In the genomic region with DNA sequence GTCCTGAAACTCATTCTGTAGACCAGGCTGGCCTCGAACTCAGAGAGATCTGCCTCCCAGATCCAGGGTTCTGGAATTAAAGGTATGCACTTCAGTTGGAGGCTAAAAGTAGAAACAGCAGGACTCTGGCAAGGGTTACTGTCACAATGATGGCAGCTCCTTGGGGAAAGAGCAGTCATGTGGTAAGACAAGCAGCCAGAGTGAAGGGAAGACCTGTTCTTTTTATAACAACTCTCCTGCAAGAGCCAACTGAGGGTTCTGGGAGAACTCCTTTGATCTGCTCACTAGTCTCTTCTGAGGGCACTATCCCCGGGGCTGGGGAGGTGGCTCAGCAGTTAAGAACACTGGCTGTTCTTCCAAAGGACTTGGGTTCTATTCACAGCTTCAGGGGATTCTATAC, we compare ENCODE assay signal across 15 mouse cellular contexts.
"Had no signal": no experiment of that assay in that cellular context is flagged by ENCODE, and none has a peak within 500 bp of the region (broad histone marks: within the 10 kb centered on the region; RNA-seq: fewer than 3 reads in every experiment).

No protein-coding gene starts in this region.

- H3K9ac ChIP-seq: limb, embryonic 15.5 days; liver, embryonic 13.5 days; midbrain, embryonic 13.5 days; neural tube, embryonic 12.5 days; stomach, embryonic 15.5 days had no signal

- H3K27ac ChIP-seq: kidney, postnatal 0 days; limb, embryonic 15.5 days; liver, embryonic 13.5 days; midbrain, embryonic 13.5 days; neural tube, embryonic 12.5 days; stomach, embryonic 15.5 days had no signal

- H3K4me2 ChIP-seq: limb, embryonic 15.5 days; liver, embryonic 13.5 days; midbrain, embryonic 13.5 days; neural tube, embryonic 12.5 days; stomach, embryonic 15.5 days had no signal

- H3K27me3 ChIP-seq: neural tube, embryonic 12.5 days had no signal

- H3K9me3 ChIP-seq: limb, embryonic 15.5 days; liver, embryonic 13.5 days; midbrain, embryonic 13.5 days; neural tube, embryonic 12.5 days; stomach, embryonic 15.5 days had no signal

- DNase-seq: kidney, adult 9 months; kidney, postnatal 36 days; layer of hippocampus, adult 9-11 months; layer of hippocampus, postnatal 36 days; liver, embryonic 13.5 days; lung, adult 18-20 months; retina, postnatal 1 day; thymus, adult 2 months; thymus, postnatal 25 days had no signal

- H3K36me3 ChIP-seq: limb, embryonic 15.5 days; liver, embryonic 13.5 days; midbrain, embryonic 13.5 days; neural tube, embryonic 12.5 days; stomach, embryonic 15.5 days had no signal

- H3K4me1 ChIP-seq: limb, embryonic 15.5 days; liver, embryonic 13.5 days; midbrain, embryonic 13.5 days; neural tube, embryonic 12.5 days; stomach, embryonic 15.5 days had no signal

- H3K4me3 ChIP-seq: limb, embryonic 15.5 days; liver, embryonic 13.5 days; midbrain, embryonic 13.5 days; myocyte; neural tube, embryonic 12.5 days; stomach, embryonic 15.5 days had no signal

- ATAC-seq: midbrain, embryonic 13.5 days had no signal
